Mouse (Mus musculus): ENCODE results near the gene Fmo9. TPM values are rescaled to one million over a fixed set of nuclear protein-coding genes. Genes with fewer than 3 reads are reported as not detected.

The Fmo9 gene
- polyA plus RNA-seq (2014; fragmentation: Illumina TruSeq; extraction: RNeasy Lipid Tissue Mini Kit (QIAGEN cat#74804); ENCODE audit: low read depth, low replicate concordance) = not detected

GRCm38 (mm10) chr1:166681745-166682144, at the start of gene Fmo9:
Gene Fmo9, minus strand, starts transcription at chr1:166681845.

GRCm38 (mm10) chr1:166647593-166647992, 34.1 kb downstream of the Fmo9 start, which contains the start of gene Gm4847:
Gene Gm4847, minus strand, starts transcription at chr1:166647693.

Other genes starting within 250 kb of the Fmo9 start
- not detected for gene Gm4846, start 184.3 kb downstream of the Fmo9 start, polyA plus RNA-seq (2014; fragmentation: Illumina TruSeq; extraction: RNeasy Lipid Tissue Mini Kit (QIAGEN cat#74804); ENCODE audit: low read depth, low replicate concordance)
- not detected for gene Gm4847, start 34.2 kb downstream of the Fmo9 start, polyA plus RNA-seq (2014; fragmentation: Illumina TruSeq; extraction: RNeasy Lipid Tissue Mini Kit (QIAGEN cat#74804); ENCODE audit: low read depth, low replicate concordance)